Mouse (Mus musculus) thymus, postnatal 0 days (tissue): ENCODE data around the gene Mgat5. TPM values are rescaled to one million over a fixed set of nuclear protein-coding genes. Genes with fewer than 3 reads are reported as not detected.

Experiments
- DNase-seq: peaks from one replicate; pipeline ENCODE4 v3.0.0-alpha.2; 2015; ENCODE audit warnings: low spot score
- polyA plus RNA-seq: library from polyadenylated mRNA; unstranded; fragments of >200 nt; fragmentation: Nextera tagmentation; extraction: Ambion mirVana; gene quantifications from 2 replicates; pipeline ENCODE4 v1.2.1, GENCODE M21; 2015

Gene Mgat5
- polyA plus RNA-seq, 1 experiment from 2014 or later = 9.9 TPM

GRCm38 (mm10) chr1:127420795-127421194, 216.0 kb downstream of the Mgat5 start:
- no peak for DNase-seq

DNA sequence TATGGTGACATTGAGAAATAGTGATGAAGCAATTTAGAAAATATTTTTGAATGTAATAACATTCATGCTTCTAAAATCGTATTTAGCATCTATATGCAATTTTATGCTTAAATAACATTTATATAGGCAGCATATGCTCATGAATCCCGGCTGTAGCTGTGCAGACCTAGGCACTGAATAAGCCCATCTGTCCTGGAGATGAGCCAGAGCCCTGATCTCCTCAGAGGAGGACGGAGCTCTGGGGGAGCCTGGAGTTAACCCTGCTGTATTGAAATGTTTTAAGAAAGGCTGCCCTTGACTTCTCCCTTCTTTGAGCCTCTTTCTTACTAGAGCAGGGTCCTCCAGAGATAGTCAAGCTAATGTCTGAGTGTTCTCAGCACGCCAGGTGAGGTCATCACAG, 217.8 kb downstream of the Mgat5 start:
- no peak for DNase-seq

- DNase-seq = no peak
Observed at GRCm38 (mm10) chr1:127425021-127425532, 220.3 kb downstream of the Mgat5 start.

DNA sequence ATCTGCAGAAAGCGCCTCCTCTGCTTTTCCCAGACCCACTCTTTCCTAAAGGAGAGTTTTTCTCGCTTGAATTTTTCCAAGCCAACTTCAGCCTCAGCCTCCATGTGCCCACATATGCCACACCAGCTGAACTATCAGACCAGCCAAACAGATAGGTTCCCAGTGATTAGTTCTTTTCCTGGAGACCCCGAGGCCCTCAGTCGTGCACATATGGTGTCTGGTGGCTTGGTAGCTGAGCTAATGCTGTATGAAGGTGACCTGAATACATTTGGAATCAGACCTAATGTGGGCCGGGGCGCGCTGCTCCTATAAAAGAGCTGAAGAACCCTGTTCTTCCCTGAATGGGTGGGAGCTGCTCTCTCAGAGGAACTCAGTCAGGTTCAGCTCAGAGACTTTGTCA, 225.5 kb downstream of the Mgat5 start:
- DNase-seq = no peak

- DNase-seq = no peak
Observed at GRCm38 (mm10) chr1:127434829-127435228, 230.0 kb downstream of the Mgat5 start.

DNA sequence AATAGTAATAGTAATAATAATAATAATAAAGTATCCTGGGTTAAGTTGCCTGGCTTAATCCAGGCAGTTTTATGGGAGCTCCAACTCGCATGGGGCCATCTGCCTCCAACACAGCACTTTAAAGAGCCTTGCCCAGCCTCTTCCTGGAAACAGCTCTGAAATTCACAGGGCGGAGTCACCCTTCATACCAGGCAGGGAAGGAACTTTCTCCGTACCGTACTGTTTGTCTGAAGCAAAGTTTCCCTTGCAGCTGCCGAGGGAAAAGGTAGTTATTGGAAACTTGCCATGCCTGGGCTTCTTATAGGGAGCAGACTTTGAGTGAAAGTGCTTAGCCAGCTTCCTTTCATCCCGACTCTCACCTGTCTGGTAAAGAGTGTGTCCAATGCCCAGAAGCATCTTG, 232.3 kb downstream of the Mgat5 start:
- no peak for DNase-seq

DNA sequence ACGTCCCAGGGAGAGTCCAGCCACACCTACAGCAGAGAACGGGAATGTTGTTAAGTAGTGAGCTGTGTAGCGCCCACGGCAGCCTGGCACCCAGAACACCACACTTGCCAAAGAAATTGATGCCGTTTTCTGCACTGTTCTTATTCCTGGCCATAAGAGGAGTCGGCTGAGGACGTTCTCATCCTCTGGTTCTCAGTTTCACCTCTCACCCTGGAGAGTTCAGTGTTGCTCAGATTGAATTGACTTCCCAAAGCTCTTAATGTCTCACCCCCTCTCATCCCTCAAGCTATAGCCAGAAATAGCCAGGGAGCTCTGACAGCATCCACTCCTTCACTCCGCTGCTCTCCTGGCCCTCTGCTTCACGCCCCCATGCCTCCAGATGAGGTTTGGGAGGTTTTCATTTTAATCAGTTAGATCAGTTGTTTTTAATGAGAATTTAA, 234.7 kb downstream of the Mgat5 start:
- no peak for DNase-seq

- no peak for DNase-seq
Observed at GRCm38 (mm10) chr1:127441007-127441406, 236.2 kb downstream of the Mgat5 start.

DNA sequence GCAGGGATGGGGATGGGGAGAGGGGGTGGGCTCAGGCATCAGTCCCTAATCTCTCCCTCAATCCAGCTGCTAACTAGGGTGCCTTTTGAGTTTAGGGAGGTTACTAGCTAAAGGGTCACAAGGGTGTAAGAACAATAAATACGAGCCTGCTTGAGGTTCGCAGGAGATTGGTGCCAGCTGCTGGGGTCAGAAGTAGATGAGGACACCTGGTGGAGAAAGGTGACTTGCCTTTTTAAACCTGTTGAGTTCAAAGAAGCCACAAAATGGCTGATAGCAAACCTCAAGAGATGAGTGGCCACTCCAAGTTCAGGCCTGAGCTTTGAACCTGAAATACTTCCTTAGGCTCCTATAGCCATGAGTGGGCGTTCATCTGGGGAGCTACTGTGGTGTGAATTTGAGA, 236.9 kb downstream of the Mgat5 start:
- DNase-seq = peak; percentile 18

GRCm38 (mm10) chr1:127442880-127443877, 238.4 kb downstream of the Mgat5 start:
- DNase-seq = peak; percentile 84

DNA sequence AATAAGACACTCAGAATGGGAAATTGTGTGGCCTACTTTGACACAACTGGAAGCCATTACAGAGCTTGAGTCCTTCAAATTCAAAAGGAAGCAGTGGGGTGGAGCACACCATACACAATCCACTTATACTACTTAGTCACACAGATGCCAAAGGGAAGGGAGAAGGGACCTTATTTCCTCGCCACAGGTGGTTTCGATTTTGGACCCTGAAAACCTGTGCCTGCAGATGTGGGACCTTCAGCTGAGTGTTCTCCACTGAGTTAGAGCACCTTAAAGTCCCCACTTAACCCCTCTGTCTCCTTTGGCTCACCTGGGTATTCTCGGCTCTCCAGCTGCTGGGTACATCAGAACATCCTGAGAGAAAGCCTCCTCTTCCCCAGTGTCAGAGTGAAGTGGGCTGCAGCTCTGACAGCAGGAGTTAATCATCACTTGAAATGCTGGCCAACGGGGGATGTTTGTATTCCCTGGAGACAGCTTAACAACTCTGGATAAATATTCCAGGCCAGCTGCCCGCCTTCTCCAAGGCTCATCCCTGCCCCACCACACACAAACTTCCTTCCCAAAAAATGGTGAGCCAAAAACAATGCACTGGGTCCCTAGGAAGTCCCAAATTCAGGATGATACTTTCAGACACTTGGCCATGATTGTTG, 240.1 kb downstream of the Mgat5 start:
- no peak for DNase-seq

- DNase-seq = no peak
Observed at GRCm38 (mm10) chr1:127453397-127453796, 248.6 kb downstream of the Mgat5 start.

GRCm38 (mm10) chr1:127459015-127459451, 254.2 kb downstream of the Mgat5 start:
- DNase-seq = peak; percentile 81

DNA sequence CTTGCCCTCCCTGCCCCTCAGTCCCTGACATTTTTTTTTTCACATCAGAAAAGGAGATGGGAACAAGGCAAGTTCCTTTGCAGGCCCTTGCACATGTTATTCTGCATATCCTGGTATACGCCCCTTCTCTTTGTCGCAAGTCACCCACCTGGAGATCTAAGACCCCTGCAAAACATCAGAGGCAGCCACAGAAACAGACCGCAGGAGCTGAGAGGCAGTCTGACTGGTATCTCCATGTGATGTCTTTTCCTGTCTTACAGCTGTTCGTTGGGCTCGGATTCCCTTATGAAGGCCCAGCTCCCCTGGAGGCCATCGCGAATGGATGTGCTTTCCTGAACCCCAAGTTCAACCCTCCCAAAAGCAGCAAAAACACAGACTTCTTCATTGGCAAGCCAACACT, 254.8 kb downstream of the Mgat5 start:
- peak; percentile 88 for DNase-seq

DNA sequence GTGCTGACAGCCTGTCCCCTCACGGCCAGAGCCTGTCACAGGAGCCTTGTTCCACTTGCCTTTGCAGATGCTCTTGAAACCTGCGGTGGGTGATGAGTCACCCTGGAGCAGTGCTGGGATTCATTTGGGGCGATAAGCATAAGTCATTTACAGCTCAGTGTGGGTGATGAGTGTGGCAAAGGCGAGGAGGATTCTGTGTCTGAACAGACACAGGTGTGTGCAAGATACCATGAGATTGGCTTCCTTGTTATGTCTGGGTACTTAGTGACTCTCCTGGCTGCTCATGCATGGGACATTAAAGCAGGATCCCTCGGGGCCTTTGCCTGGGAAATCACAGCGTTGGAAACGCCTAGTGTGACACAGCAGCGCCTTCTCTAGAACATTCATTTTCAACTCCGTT, 256.2 kb downstream of the Mgat5 start:
- DNase-seq = no peak

DNA sequence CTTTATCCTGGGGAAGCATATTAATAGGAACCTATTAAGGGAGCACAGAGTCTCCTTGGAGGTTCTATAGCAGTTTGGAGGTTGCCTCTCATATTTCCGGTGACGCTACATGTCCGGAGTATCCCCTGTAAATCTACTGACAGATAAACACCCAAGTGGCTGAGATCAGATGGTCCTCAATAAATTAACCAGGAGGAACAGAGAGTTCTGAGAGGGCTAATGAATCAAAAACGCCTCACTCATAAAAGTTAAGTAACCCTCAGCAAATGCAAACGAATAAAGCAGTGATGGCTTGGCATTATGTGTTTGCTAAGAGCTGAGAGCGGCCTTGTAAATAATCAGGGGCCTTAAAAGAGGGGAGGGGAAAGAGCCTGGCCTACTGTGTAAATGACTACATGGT, 259.2 kb downstream of the Mgat5 start:
- DNase-seq = no peak

GRCm38 (mm10) chr1:127465292-127465691, 260.5 kb downstream of the Mgat5 start:
- no peak for DNase-seq

- no peak for DNase-seq
Observed at GRCm38 (mm10) chr1:127467238-127467637, 262.4 kb downstream of the Mgat5 start.

DNA sequence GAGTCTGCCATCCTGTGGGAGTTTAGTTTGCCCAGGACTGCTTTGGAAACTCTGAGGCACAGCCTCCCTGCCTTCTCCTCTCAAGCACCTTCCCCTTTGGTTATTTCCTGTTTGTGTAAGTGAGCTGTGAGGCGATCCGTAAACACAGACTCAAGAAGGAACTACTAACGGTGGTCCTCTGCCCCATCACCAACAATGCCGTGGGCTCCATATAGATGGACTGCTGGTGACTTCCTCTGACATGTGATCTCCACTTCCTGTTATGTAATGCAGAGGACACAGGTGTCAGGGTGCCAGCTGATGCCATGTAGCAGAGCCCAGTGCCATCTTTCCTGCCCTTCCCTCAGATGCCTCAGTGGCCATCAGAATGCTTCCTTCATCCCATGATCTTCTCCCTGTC, 265.4 kb downstream of the Mgat5 start:
- peak; percentile 41 for DNase-seq

GRCm38 (mm10) chr1:127475756-127476155, 270.9 kb downstream of the Mgat5 start:
- DNase-seq = no peak

GRCm38 (mm10) chr1:127482911-127483310, 278.1 kb downstream of the Mgat5 start:
- no peak for DNase-seq

DNA sequence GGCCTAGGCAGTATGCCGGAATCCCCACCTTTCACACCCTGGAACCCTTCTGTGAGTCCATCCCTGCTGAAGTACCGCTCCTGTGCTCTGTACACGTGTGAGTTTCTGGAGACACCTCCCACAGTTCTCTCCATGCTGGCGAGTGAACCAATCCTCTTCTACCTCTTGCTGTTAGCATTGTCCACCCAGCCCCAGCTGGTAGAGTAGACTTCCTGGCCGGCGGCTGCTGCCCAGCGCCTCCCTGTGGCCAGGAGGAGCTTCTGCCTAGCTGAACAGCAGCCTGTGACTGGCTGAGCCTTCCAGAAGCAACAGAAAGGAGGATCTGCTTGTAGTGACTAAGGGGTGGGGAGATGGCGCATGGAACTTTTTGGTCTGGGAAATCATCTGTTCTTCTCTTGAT, 279.4 kb downstream of the Mgat5 start:
- no peak for DNase-seq
